Comparison of ENCODE assay signal across 14 mouse cellular contexts in genomic region chr4:107278188-107278707, GRCm38 (mm10). TPM values are rescaled to one million over a fixed set of nuclear protein-coding genes. Genes with fewer than 3 reads are reported as not detected.
A peak's percentile ranks its signal among the peaks of the same experiment; 100 is the strongest.
DNase-seq lines count a peak whose midpoint lies in the region; ATAC-seq lines count a peak whose summit lies in the region.
"Had no signal": no experiment of that assay in that cellular context is flagged by ENCODE, and none has a peak within 500 bp of the region (broad histone marks: within the 10 kb centered on the region; RNA-seq: fewer than 3 reads in every experiment).

No protein-coding gene starts in this region.

- H3K4me3 ChIP-seq in midbrain, embryonic 11.5 days (ENCODE audit: low read depth, low read length), result no peak overlapping the region
- H3K4me3 ChIP-seq in liver, embryonic 12.5 days, result no peak overlapping the region

- H3K4me1 ChIP-seq in midbrain, embryonic 11.5 days (ENCODE audit: control insufficient read depth, insufficient read depth, low read length), result peaks cover 11% of the 10 kb centered on the region
- no peaks in the 10 kb centered on the region for H3K4me1 ChIP-seq in liver, embryonic 12.5 days

- no peak overlapping the region for H3K9ac ChIP-seq in midbrain, embryonic 11.5 days (ENCODE audit: low read length)
- no peak overlapping the region for H3K9ac ChIP-seq in liver, embryonic 12.5 days

- peak; percentile 68 for DNase-seq in heart, adult 11 months
- DNase-seq in heart, postnatal 4 days, result no peak
- peak; percentile 11 for DNase-seq in ES-CJ7 (ENCODE audit: low read depth, low spot score)
- peak; percentile 42 for DNase-seq in embryo, embryonic 10.5 days (ENCODE audit: low spot score)
- peak; percentile 92 for DNase-seq in midbrain, embryonic 11.5 days (ENCODE audit: low spot score, missing footprints)
- DNase-seq in adrenal gland, postnatal 36 days, result no peak
- DNase-seq: cerebellum, adult 11 months; gastrocnemius, postnatal 10 days; layer of hippocampus, postnatal 36 days; right cerebral cortex, postnatal 4 days; thymus, adult 18-20 months had no signal

- ATAC-seq in midbrain, embryonic 11.5 days (ENCODE audit: low FRiP score), result peak; percentile 58
- ATAC-seq in monocyte, adult 5-6 weeks (replicated peaks; ENCODE audit: insufficient number of reproducible peaks, low FRiP score, low TSS enrichment, poor library complexity, severe bottlenecking), result no peak
- ATAC-seq in liver, embryonic 12.5 days, result no peak

- H3K4me2 ChIP-seq in midbrain, embryonic 11.5 days, result peak overlapping the region; percentile 32
- no peak overlapping the region for H3K4me2 ChIP-seq in liver, embryonic 12.5 days

- H3K27ac ChIP-seq in midbrain, embryonic 11.5 days (ENCODE audit: low read depth, low read length), result no peak overlapping the region
- H3K27ac ChIP-seq in liver, embryonic 12.5 days, result no peak overlapping the region

- H3K36me3 ChIP-seq in midbrain, embryonic 11.5 days (ENCODE audit: control insufficient read depth, insufficient read depth, low read length), result no peaks in the 10 kb centered on the region
- no peaks in the 10 kb centered on the region for H3K36me3 ChIP-seq in liver, embryonic 12.5 days

- H3K9me3 ChIP-seq in midbrain, embryonic 11.5 days (ENCODE audit: control insufficient read depth, low read length), result no peaks in the 10 kb centered on the region
- H3K9me3 ChIP-seq in liver, embryonic 12.5 days (replicated peaks), result no peaks in the 10 kb centered on the region

- peaks cover 5% of the 10 kb centered on the region; the same call in 1 of the 2 replicates for H3K27me3 ChIP-seq in midbrain, embryonic 11.5 days (ENCODE audit: control insufficient read depth, insufficient read depth, low read length)
- H3K27me3 ChIP-seq in liver, embryonic 12.5 days (replicated peaks), result no peaks in the 10 kb centered on the region
- H3K27me3 ChIP-seq: CH12.LX had no signal

- WGBS in midbrain, embryonic 11.5 days, result 8% methylated on average over 8 of the region's 8 CpGs
- 47% methylated on average over 8 of the region's 8 CpGs for WGBS in liver, embryonic 12.5 days (ENCODE audit: insufficient replicate concordance)

RNA-seq across cellular contexts. Expression of gene Hspb11, which starts 24.9 kb away (rescaled TPM):
- total RNA-seq in heart, postnatal 4 days (2021), result 10 to 100 TPM; 16.1 to 18.4 TPM
- polyA plus RNA-seq in midbrain, embryonic 11.5 days (2014; fragmentation: Nextera tagmentation; extraction: Ambion mirVana), result 27.2 and 30.2 TPM in 2 replicates
- total RNA-seq in monocyte, adult 5-6 weeks (2017), result 3.4 to 26.6 TPM (median 8.9 TPM) in 3 replicates
- total RNA-seq in adrenal gland, postnatal 36 days (2021), result 10 to 100 TPM; 15.8 to 26.7 TPM
- 9.2 and 10.4 TPM in 2 replicates for polyA plus RNA-seq in liver, embryonic 12.5 days (2016; fragmentation: Nextera tagmentation; extraction: Ambion mirVana)

RNA-seq across cellular contexts. Expression of gene Lrrc42, which starts 24.9 kb away (rescaled TPM):
- 10 to 100 TPM; 23.1 to 24.9 TPM for total RNA-seq in heart, postnatal 4 days (2021)
- 69.8 and 70.0 TPM in 2 replicates for polyA plus RNA-seq in midbrain, embryonic 11.5 days (2014; fragmentation: Nextera tagmentation; extraction: Ambion mirVana)
- total RNA-seq in monocyte, adult 5-6 weeks (2017), result 4.7 to 7.3 TPM (median 7.1 TPM) in 3 replicates
- total RNA-seq in adrenal gland, postnatal 36 days (2021), result 10 to 100 TPM; 28.8 to 30.5 TPM
- polyA plus RNA-seq in liver, embryonic 12.5 days (2016; fragmentation: Nextera tagmentation; extraction: Ambion mirVana), result 19.7 and 21.7 TPM in 2 replicates

RNA-seq across cellular contexts. Expression of gene Dio1, which starts 28.7 kb away (rescaled TPM):
- total RNA-seq in heart, postnatal 4 days (2021), result not detected
- not detected in 2 replicates for polyA plus RNA-seq in midbrain, embryonic 11.5 days (2014; fragmentation: Nextera tagmentation; extraction: Ambion mirVana)
- total RNA-seq in monocyte, adult 5-6 weeks (2017), result not detected in 3 replicates
- total RNA-seq in adrenal gland, postnatal 36 days (2021), result not detected
- not detected in 2 replicates for polyA plus RNA-seq in liver, embryonic 12.5 days (2016; fragmentation: Nextera tagmentation; extraction: Ambion mirVana)
- total RNA-seq: layer of hippocampus, postnatal 36 days had no signal

RNA-seq across cellular contexts. Expression of gene Yipf1, which starts 35.9 kb away (rescaled TPM):
- total RNA-seq in heart, postnatal 4 days (2021), result 10 to 100 TPM; 28.0 to 32.3 TPM
- 36.0 and 40.2 TPM in 2 replicates for polyA plus RNA-seq in midbrain, embryonic 11.5 days (2014; fragmentation: Nextera tagmentation; extraction: Ambion mirVana)
- 34.3 to 53.2 TPM (median 48.5 TPM) in 3 replicates for total RNA-seq in monocyte, adult 5-6 weeks (2017)
- total RNA-seq in adrenal gland, postnatal 36 days (2021), result 10 to 100 TPM; 56.4 to 90.9 TPM
- 28.4 and 30.0 TPM in 2 replicates for polyA plus RNA-seq in liver, embryonic 12.5 days (2016; fragmentation: Nextera tagmentation; extraction: Ambion mirVana)

Comparison
In these comparisons a context has a peak if more than half of its experiments do, and no peak if none do; other contexts are left out.
1. DNase-seq: peak in heart, adult 11 months (single experiment), ES-CJ7 (single experiment), embryo, embryonic 10.5 days (single experiment) and midbrain, embryonic 11.5 days (single experiment); none in heart, postnatal 4 days (single experiment) and adrenal gland, postnatal 36 days (0 of 2).